Mouse (Mus musculus): ENCODE results near the gene Gm14548.
"Not testable (repeated sequence)": the region's sequence is repeated elsewhere in the genome, so short reads cannot be mapped to it uniquely, and the experiment has no call there.

Gene Gm14548

DNA sequence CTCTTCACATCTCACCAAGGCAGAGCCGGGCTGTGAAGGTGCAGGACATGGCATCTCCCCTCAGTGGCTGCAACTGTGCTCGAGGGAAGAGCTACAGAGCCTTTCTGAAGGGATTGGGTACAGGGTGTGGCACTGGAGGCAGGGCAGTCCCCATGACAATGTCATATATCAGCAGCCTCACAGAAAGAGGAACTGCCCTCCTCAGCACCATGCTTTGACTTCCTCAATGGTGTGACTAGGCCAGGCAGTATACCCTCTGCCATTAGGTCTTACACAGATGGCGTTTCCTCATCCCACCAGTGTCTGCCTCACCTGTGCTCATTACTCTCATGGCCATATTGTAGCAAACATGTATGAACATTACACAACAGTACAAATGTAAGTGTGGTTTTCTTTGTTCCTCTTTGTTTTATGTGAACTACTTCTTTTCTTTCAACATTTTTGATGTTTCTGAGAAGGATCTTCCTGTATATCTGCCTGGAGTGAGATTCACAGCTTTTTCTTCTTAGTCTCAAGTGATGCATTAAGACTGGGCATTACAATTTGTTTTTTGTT lies at the start of gene Gm14548:
TSS of gene Gm14548 (minus strand) at position 85 of the 555 bp plus-strand sequence.
- in situ Hi-C loops (cut with MboI; ENCODE audit: low pct_unique_long_range_greater_than_20kb in 1 of 2, low sequenced_read_pairs in 2 of 2, unreplicated experiment in 1 of 2), result not testable (repeated sequence)

DNA sequence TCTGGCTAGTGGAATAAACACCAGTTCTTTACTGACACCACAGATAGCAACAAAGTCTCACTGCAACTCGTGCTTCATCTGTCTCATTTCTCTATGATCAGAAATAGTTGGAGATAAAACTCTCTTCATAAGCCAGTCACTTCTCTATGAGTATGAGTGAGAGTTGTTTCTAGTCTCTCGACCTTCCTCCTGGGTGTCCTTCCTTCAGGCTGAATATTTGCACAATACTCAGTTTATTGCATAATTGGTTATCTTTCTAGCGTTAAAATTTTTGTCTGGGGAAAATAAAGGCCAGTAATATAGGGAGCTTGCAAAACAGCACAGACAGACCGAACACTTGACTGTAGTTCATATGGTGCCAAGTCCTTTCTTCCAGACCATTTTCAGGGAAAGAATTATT lies 48.2 kb upstream of the Gm14548 start:
- in situ Hi-C loops (cut with MboI; ENCODE audit: low pct_unique_long_range_greater_than_20kb in 1 of 2, low sequenced_read_pairs in 2 of 2, unreplicated experiment in 1 of 2), result no loop called here

DNA sequence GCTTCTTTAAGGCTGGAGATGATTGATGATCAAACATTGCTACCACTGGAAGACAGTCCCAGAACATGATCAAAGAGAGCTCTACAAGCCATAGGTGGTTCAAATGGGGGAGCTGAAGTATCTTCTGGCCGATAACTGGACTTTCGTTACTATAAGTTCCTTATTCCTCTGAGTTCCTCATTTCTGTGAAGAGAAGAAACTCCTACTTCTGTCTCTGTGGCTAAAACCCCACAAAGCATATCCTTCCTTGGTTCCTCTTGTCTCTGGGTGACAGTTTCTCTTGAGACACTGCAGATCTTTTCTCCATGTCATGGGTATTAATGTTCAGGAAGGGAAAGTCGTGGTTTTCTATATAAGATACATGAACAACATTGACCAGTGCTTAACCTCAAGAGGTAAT lies 43.0 kb upstream of the Gm14548 start:
- in situ Hi-C loops (cut with MboI; ENCODE audit: low pct_unique_long_range_greater_than_20kb in 1 of 2, low sequenced_read_pairs in 2 of 2, unreplicated experiment in 1 of 2), result no loop called here

DNA sequence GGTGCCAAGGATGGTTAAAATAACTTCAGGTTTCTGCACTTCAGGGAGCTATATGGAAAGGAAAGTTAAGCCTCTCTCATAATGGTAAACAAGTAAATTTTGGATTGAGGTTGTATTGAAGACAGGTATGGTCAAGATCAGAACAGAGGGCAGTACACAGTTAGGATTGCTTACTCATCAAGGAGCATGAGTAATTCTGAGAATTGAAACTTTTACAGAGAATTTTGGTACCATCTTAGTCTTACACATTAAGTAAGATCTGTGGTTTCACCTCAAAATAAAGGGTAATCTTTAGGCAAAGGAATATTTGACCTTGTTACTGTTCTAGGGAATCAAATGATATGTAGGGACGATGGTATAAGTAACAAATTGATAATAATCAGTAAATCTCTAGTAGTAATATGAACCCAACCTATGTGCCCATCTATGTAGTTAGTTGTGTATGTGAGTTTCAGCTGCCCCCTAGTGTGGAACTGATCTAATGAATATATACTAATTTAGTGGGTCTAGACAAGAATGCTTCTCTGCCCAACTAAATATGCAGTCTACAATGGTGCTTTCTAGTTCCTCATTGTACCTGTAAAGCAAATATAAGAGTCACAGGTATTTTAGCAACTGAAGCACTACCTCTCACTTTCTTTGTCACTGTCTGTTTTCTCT lies 42.1 kb upstream of the Gm14548 start:
- in situ Hi-C loops (cut with MboI; ENCODE audit: low pct_unique_long_range_greater_than_20kb in 1 of 2, low sequenced_read_pairs in 2 of 2, unreplicated experiment in 1 of 2), result no loop called here

- in situ Hi-C loops (cut with MboI; ENCODE audit: low pct_unique_long_range_greater_than_20kb in 1 of 2, low sequenced_read_pairs in 2 of 2, unreplicated experiment in 1 of 2), result not testable (repeated sequence)
These were observed 37.6 kb upstream of the Gm14548 start for GRCm38 (mm10) chr7:3935473-3935872.

GRCm38 (mm10) chr7:3915387-3915786 lies 17.5 kb upstream of the Gm14548 start, which contains the start of gene Lilra6:
Gene Lilra6, minus strand, starts transcription at chr7:3915503.
- in situ Hi-C loops (cut with MboI; ENCODE audit: low pct_unique_long_range_greater_than_20kb in 1 of 2, low sequenced_read_pairs in 2 of 2, unreplicated experiment in 1 of 2), result not testable (repeated sequence)

DNA sequence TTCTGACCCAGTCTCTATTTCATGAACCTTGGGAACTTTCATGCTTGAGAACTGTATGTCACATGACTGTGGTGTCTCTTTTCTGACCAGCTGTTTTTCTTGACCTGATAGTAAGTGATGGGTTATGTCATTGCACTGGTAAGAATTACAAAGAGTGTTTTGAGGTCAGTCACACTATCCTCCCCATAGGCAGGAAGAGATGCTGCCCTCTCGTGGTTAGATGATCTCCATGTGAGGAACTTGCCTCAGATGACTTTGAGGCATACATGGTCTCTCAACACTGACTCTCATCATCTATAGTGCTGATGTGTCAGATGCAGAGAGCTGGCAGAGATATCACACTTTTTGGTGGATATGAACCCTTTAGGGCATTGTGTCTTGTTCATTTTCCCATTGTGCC lies 5.8 kb upstream of the Gm14548 start:
- in situ Hi-C loops (cut with MboI; ENCODE audit: low pct_unique_long_range_greater_than_20kb in 1 of 2, low sequenced_read_pairs in 2 of 2, unreplicated experiment in 1 of 2), result loop anchor here in 1 of 2 experiments (10.0 kb wide), 1 partner anchor 219 kb away; no protein-coding TSS in a partner anchor

DNA sequence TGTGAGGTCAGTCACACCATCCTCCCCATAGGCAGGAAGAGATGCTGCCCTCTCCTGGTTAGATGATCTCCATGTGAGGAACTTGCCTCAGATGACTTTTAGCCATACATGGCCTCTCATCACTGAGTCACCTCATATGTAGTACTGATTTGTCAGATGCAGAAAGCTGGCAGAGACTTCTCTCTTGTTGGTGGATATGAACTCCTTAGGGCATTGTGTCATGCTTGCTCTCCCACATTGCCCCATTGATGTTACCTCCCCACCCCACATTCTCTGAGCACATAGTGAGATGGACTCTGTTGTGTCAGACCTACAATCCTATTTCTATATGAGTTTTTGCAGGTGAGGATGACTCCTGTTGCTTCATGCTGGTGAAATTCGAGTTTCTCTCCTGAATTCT lies 22.9 kb downstream of the Gm14548 start:
- in situ Hi-C loops (cut with MboI; ENCODE audit: low pct_unique_long_range_greater_than_20kb in 1 of 2, low sequenced_read_pairs in 2 of 2, unreplicated experiment in 1 of 2), result not testable (repeated sequence)

- in situ Hi-C loops (cut with MboI; ENCODE audit: low pct_unique_long_range_greater_than_20kb in 1 of 2, low sequenced_read_pairs in 2 of 2, unreplicated experiment in 1 of 2), result not testable (repeated sequence)
These were observed 53.0 kb downstream of the Gm14548 start, which contains the start of gene Pira2 for GRCm38 (mm10) chr7:3844951-3845350. Gene Pira2, minus strand, starts transcription at chr7:3845051.

DNA sequence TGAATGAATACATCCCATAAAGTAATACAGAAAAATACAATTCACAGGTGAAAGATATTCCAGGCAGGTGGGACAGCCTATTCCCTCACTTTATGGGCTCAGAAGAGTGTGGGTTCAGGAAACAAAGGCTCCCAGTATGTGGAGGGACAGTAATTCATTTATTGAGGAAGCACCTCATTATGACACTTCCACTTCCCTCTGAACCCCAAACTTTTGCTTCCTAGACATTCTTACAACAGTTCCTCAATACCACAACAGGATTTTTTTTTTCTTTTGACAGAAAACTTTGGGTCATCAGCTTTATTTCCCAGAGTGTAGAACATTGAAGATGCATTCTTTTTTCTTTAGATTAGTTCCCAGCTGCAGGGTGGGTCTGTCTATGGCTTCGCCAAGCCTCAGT lies 60.1 kb downstream of the Gm14548 start:
- in situ Hi-C loops (cut with MboI; ENCODE audit: low pct_unique_long_range_greater_than_20kb in 1 of 2, low sequenced_read_pairs in 2 of 2, unreplicated experiment in 1 of 2), result not testable (repeated sequence)
